Mouse (Mus musculus): ENCODE results near the gene Cmtm2a.
"Not testable (repeated sequence)": the region's sequence is repeated elsewhere in the genome, so short reads cannot be mapped to it uniquely, and the experiment has no call there.

Gene Cmtm2a

DNA sequence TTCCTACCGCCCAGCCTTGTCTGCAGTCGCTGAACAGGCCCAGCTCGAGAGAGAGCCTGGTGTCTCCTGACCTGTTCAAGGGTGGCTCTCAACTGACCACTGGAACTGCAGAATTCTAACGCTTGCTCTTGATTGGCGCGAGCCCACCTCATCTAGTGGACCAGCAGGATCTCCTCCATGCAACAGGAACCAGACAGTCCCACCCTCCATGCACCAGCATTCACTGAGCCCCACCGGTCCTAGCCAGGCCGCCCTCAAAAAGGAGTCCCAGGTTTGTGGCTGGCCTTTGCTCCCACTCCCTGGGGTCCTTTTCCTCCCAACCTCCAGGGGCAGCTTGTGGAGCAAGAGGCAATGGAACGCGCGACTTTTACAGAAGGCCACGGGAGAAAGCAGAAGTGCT lies at the start of gene Cmtm2a:
Cmtm2a (minus strand) TSS at position 101 of the 400 bp plus-strand sequence.
- in situ Hi-C loops (cut with MboI, MseI), result not testable (repeated sequence)

DNA sequence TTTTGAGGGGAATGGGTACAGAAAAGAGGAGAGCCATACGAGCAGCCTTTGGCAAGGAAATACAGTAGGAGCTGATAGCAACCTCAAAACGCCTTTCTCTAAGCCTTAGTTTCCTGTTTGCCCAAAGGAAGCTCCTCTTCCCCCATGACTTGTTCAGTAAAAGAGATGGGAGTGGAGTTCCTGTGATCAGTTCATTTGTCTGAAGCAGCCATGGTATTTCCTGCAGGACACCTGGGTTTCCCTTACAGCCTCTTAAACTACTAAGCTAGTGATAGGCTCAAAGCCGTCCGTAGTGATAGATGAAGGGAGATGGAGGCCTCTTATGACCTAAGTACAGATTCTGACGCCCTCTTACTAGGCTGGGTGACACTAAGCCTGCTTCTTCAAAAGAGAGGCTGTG lies 49.4 kb upstream of the Cmtm2a start:
- in situ Hi-C loops (cut with MboI, MseI), result loop anchor here in 1 of 2 experiments (5.0 to 10.0 kb wide), 3 partner anchors 95 to 232 kb away; partner anchors contain the start of genes Dync1li2 and Tk2

DNA sequence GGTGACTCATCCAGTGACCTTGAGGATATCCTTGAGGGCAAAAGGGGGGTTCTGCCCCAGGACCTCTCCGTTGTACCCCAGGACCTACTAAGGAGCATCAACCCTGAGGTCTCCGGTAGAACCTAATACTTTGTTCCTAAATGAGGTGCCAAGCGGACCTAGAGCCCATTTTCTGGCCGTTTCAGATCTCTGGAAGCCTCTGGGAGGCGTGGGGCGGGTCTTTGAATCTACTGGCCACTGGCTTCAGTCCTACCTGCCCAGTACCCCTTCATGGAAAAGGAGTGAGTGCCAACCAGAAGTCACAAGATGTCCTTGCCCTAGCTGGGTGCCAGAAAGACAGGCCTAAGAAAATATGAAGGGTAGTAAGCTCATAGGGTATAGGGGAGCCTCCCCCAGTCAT lies 48.7 kb upstream of the Cmtm2a start:
- in situ Hi-C loops (cut with MboI, MseI), result loop anchor here in 1 of 2 experiments (5.0 to 10.0 kb wide), 3 partner anchors 94 to 233 kb away; partner anchors contain the start of genes Dync1li2 and Tk2

DNA sequence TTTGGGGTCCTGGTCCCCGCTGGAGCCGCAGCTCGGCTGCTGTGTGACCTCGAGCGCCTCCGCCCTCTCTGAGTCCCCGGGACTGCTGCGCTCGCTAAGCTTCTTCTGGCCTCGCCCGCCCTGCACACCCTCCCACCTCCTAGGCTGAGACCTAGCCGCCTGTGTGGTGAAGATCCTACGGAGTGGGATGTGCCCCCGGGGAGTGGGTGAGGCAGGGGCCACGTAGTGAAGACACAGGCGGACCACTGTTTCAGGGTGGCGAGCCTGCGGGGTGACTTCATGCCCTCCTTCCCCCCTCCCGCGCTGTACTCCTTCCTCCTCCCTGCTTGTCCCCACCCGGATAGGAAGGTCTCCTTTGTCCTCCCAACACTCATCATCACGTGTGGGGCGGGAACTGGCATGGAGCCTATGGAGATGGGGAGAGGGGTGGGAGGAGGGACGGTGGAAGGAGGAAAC lies 48.2 kb upstream of the Cmtm2a start:
- in situ Hi-C loops (cut with MboI, MseI), result loop anchor here in 1 of 2 experiments (5.0 to 10.0 kb wide), 3 partner anchors 94 to 234 kb away; partner anchors contain the start of genes Dync1li2 and Tk2

DNA sequence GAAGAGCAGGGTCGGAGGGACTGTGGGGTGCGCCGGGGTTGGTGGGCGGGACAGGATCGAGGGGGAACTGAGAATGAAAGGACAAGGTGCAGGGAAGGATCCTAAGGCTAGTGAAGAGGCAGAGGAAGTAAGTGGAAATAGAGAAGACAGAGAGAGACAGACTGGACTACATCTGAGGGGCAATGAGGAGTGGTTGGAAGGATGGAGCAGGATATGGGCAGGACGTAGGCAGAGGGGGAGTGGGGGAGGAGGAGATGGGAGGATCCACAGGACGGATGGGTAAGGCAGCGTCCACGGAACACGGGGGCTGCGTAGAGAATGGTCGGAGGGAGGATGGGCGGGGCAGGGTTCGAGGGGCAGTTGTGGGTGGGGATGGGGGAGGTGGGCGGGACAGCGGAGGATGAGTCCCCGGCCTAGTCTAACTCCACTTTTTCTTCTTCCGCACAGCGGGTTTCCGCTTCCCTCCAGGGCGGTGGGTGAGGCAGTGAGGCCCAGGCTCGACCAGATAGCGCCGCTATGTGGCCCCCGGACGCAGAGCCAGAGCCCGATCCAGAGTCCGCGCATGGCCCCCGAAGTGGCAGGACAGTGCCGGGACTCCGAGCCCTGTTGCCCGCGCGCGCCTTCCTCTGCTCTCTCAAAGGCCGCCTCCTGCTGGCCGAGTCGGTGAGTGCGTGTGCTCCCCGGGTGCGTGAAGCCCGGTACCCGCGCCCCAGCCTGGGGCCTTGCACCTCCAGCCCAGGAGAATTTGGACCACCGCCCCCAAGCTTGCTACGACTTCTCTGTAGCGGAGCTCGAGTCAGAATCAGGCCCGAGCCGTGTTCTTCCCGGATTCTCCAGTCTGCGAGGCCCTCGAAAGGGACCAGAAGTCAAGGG lies 47.5 kb upstream of the Cmtm2a start:
- in situ Hi-C loops (cut with MboI, MseI), result loop anchor here in 1 of 2 experiments (5.0 to 10.0 kb wide), 3 partner anchors 93 to 234 kb away; partner anchors contain the start of genes Dync1li2 and Tk2

DNA sequence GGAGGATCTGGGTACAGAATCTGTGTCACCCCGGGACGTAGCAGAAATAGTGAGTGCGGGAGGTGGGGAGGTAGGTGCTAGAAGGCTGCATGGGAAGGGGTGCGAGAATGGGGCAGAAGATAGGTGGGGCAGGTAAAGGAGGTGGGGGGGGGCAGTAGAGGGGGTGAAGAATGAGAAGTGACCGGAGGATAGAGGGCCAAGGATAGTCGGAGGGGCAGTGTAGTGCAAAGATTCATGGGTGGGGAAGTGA lies 46.9 kb upstream of the Cmtm2a start:
- in situ Hi-C loops (cut with MboI, MseI), result loop anchor here in 1 of 2 experiments (5.0 to 10.0 kb wide), 3 partner anchors 93 to 235 kb away; partner anchors contain the start of genes Dync1li2 and Tk2

DNA sequence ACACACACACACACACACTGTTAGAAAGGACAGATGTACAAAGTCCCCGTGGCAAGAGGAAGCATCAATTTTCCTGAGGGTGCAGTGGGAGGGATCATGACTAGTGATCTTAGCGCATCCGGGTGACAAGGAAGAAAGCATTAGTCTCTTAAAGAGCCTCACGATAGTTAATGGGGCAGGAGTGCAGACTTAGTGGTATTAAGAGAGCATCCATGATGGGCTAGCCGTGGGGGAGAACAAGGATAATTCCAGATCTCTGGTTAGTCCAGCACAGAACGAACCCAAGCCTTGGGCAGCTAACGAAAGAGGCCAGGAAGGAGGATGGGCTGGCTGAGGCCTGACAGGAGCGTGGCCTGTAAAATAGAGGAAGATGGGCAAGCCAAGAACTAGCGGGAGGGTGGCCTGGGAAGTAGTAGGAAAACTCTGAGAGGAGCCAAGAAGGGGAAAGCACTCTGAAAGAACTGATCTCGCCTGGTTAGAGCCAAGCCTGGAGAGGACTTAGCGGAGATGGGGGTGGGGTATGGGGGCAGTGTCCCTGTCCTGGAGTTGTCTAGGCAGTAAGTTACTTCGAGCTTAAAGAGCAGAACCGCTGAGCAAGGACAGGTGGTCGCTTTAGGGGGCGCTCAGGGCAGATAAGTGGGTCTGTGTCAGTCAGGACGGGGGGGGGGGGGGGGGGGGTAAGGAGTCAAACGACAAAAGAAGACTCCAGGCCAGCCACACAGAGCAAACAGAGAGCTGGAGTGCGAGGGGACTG lies 46.4 kb upstream of the Cmtm2a start, which contains the start of gene Cmtm3:
Cmtm3 (plus strand) TSS at position 182 of the 754 bp plus-strand sequence.
- in situ Hi-C loops (cut with MboI, MseI), result no loop called here

DNA sequence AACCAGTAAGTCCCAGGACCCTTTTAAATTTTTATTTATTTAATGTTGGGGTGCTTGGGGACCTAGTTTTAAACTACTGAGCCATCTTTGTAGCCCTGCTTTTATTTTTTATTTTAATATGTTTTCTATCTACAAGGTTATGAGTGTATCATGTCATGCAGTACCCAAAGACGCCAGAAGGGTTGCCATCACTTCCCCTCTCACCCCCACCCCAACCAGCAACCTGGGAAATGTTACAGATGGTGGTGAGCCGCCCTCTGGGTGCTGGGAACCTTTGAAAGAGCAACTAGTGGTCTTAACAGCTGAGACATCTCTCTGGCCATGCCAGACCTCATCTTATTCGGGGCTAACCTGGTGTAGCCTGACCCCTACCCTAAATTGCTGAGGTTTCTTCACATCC lies 44.9 kb upstream of the Cmtm2a start:
- in situ Hi-C loops (cut with MboI, MseI), result no loop called here

DNA sequence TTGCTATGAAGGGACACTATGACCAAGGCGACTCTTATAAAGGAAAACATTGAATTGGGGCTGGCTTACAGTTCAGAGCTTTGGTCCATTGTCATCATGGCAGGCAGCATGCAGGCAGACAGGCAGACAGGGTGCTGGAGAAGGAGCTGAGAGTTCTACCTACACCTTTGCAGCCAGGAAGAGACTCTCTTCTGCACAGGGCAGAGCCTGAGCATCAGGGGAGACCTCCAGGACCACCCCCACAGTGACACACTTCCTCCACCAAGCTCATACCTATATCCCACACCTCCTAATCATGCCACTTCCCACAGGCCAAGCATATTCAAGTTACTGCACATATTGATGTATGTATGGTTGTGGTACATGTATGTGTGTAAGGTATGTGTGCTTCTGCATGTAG lies 43.8 kb upstream of the Cmtm2a start:
- in situ Hi-C loops (cut with MboI, MseI), result no loop called here

DNA sequence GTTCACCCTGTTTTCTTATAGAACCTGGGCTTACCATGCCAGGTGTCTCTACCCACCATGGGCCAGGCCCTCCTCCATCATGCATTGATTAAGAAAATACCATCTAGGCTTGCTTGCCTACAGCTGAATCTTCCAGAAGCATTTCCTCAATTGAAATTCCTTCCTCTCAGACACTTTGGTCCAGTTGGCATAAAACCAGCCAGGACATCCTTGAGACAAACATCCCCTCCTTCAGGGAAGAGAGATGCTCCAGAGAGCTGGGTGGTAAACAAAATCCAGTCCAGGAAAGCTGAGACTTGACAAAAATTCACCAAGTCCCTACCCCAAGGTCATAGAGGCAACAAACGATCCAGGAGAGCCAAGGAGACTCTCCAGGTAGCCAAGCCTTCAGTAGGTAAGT lies 41.2 kb upstream of the Cmtm2a start:
- in situ Hi-C loops (cut with MboI, MseI), result no loop called here

DNA sequence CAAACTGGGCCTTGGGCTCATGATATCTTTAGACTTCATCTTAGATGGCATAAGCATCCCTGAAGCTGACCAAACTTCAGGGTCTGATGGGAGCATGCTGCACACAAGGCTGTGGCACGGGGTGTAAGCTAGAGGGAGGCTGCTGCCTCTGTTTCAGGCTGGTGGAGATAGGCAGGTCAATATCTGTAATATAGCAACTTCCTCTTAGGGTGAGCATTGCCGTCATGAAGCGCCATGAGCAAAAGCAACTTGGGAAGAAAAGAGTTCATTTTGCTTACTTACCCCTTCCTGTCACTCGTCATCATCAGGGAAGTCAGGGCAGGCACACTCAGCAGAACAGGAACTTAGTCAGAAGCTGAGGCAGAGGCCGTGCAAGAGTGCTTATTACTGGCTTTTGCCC lies 40.8 kb upstream of the Cmtm2a start:
- in situ Hi-C loops (cut with MboI, MseI), result no loop called here

DNA sequence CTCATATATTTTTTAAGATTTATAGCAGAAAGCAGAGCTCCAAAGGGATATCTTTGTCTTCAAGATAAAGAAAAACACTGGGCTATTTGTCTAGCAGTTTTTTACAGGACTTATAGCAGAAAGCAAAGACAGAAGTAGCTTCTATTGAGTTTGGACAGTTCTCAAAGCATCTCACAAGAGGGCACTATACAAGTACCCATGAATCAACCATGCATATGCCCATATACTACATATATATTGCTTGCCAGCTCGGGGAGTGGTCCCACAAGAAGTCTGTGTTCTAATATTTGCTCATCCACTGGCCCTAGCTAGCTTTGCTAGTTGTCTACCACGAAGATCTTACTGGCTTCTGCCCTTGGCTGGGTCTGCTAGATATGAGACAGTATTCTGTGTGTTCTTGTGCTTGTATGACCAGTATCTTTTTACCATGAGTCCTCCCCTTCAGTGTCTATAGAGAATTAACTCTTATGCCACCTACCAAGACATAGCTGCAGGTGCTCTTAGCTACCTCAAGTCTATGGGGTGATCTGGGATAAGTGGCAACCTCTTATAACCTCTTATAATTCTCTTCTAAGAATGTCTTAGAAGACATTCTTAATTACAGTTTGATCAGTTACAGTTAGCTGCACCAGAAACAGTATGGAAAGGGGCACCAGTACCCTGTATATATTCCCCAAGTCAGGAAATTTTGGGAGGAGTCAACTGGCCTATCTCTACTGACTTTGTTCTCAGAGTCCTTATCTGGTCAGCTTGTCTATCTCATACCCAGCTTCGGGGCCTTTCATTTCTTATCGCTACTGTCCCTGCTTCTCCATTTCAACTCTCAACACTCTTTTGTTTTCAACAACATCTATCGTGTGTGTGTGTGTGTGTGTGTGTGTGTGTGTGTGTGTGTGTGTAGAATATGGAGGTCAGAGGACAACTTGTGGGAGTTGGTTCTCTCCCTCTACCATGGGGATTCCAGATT lies 40.0 kb upstream of the Cmtm2a start:
- in situ Hi-C loops (cut with MboI, MseI), result no loop called here

DNA sequence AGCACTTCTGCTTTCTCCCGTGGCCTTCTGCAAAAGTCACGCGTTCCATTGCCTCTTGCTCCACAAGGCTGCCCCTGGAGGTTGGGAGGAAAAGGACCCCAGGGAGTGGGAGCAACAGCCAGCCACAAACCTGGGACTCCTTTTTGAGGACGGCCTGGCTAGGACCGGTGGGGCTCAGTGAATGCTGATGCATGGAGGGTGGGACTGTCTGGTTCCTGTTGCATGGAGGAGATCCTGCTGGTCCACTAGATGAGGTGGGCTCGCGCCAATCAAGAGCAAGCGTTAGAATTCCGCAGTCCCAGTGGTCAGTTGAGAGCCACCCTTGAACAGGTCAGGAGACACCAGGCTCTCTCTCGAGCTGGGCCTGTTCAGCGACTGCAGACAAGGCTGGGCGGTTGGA lies 28.9 kb upstream of the Cmtm2a start, which contains the start of gene Cmtm2b:
Cmtm2b (plus strand) TSS at position 301 of the 400 bp plus-strand sequence.
- in situ Hi-C loops (cut with MboI, MseI), result not testable (repeated sequence)

DNA sequence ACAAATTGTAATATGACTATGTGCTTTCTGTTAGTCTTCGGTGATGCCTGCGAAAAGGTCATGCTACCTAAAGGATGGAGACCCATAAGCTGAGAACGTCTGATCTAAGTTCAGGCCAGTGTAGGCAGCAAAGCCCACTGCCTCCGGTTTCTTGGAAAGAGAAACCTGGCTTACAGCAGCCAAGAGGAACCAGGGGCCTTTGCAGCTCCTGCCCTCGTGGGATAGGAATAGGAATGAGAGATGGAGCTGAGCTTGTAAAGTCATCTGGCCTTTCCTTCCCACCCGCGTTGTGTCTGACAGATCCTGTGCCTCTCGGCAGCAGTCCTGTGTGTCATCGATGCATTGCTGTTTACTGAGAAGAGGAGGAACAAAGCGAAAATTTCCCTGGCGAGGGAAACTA lies 28.3 kb upstream of the Cmtm2a start, which contains the start of gene Gm11020:
Gm11020 (plus strand) TSS at position 301 of the 400 bp plus-strand sequence.
- in situ Hi-C loops (cut with MboI, MseI), result not testable (repeated sequence)

DNA sequence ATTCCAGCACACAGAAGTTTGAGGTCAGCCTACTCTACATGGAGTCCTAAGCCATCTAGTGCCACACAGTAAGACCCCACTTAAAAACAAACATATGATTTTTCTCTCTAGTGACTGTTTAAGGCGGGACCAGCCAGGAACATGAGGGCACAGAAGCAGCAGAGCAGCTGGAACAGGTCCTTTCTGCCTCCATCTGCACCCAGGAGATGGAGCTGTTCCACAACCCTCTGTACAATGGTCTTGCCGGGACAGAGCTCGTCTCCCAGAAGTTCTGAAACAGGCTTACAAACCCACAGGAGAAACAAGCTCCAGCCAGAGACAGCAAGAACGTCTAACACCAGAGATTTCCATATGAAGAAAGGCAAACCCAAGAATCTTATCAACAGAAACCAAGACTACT lies 20.3 kb upstream of the Cmtm2a start:
- in situ Hi-C loops (cut with MboI, MseI), result no loop called here

DNA sequence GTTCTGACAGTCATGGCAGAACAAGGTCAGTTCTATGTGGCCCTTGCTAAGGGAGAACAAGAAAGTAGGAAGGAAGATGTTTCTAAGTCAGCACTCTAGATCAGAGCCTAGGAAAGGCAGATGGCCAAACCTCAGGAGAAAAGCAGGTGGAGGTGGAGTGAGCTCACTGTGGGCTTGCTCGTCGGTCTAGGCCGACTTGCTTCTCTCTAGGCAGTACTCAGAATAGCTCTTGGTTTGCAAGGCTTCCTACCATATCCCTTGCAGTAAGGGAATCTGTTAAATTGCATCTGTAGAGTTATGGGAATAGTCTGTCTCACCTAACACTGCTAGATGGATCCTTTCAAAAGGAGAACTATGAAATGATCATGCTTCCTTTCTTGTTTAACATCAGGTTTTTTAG lies 19.0 kb upstream of the Cmtm2a start:
- in situ Hi-C loops (cut with MboI, MseI), result not testable (repeated sequence)

DNA sequence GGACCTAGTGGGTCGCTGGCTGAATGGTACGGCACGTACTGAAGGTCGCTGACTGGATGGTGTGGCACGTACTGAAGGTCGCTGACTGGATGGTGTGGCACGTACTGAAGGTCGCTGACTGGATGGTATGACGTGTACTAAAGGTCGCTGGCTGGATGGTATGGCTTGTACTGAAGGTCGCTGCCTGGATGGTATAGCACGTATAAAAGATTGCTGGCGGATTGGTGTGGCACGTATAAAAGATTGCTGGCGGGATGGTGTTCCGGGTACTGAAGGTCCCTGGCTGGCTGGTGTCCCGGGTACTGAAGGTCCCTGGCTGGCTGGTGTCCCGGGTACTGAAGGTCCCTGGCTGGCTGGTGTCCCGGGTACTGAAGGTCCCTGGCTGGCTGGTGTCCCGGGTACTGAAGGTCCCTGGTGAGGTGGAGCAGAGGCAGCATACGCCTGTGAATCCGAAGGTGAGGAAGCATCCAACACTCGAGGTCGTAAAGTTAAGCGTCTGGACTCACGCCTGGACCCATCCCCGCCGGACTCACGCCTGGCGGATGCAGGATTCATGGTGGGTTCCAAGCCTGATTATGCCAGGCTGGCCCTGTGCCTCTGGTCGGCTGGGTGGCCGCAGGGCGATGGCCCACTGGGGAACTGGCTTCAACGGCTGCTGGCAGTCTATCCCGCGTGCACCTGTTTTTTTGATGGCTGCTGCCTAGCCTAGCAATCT lies 16.6 kb upstream of the Cmtm2a start, which contains the start of the genes Gm45711 and Cmtm1:
Gm45711 (minus strand) TSS at position 641 of the 715 bp plus-strand sequence.
Cmtm1 (minus strand) TSS at position 705 of the 715 bp plus-strand sequence.
- in situ Hi-C loops (cut with MboI, MseI), result loop anchor here (5.0 kb wide), 1 partner anchor 42 kb away; no protein-coding TSS in a partner anchor

DNA sequence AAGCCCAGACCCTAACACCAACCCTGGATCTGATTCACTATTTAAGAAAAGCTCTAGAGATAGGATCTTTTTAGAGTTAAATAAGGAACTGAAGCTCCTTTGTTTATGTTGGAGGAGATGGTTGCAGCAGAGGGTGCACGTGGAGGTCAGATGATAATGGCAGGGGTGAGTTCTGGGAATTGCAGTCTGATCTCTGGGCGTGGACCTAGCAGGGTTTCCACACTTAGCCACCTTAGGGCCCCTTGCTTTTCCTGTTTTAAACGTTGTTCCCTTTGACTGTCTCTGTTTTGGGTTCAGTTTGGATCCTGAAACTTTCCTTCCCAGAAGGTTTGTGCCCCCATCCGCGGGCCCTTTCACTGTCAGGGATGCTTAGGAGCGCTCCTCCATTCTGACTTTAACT lies 15.4 kb upstream of the Cmtm2a start:
- in situ Hi-C loops (cut with MboI, MseI), result loop anchor here (5.0 kb wide), 1 partner anchor 41 kb away; no protein-coding TSS in a partner anchor

DNA sequence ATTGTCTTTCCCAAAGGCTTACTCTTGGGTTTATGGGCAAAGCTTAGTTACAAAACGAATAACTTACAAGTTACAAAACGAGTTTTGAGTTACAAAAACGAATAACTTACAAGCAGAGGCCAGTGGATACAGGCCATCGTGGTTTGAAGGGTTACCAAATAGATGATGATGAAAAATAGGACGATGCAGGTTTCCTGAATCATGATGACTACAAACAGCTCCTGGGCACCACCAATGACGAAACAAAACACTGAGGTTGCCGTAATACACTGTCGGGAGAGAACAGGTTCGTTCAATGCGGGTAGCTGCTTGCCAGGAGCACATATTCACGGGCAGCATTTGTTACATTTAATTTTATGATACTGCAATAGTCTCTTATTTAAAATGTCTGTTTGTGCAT lies 12.0 kb upstream of the Cmtm2a start:
- in situ Hi-C loops (cut with MboI, MseI), result loop anchor here (5.0 kb wide), 1 partner anchor 38 kb away; no protein-coding TSS in a partner anchor

DNA sequence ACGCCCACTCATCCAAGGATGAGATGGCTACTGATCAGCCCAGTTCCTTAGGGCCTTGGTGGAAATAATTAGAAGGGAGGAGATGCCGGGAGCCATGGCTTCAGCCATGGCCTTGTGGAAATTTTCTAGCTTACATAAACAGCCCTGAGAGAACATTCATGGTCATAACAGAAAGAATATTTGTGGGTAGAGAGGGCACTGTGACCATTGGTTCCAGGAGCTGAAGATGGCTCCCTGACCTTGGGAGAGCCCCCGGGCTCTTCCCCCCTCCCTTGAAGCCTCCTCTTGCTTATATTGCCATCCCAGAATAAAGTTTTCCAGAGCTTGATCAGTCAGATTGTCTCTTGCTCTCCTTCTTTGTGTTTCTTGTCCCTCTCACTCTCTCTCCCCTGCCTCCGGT lies 9.6 kb upstream of the Cmtm2a start:
- in situ Hi-C loops (cut with MboI, MseI), result not testable (repeated sequence)
